Mouse (Mus musculus) adrenal gland, postnatal 10 days (tissue): ENCODE measurements at regions not wholly inside any gene's neighbourhood (a gene's known extent, or its start where the extent isn't known, plus 50 kb on each side); places are given as distances from the start of the nearest gene placed in this dataset.
A peak's percentile ranks its signal among the peaks of the same experiment; 100 is the strongest.

Experiments used
- DNase-seq: peaks from one replicate; pipeline ENCODE4 v3.0.0; 2021; ENCODE audit warnings: mixed read lengths

DNA sequence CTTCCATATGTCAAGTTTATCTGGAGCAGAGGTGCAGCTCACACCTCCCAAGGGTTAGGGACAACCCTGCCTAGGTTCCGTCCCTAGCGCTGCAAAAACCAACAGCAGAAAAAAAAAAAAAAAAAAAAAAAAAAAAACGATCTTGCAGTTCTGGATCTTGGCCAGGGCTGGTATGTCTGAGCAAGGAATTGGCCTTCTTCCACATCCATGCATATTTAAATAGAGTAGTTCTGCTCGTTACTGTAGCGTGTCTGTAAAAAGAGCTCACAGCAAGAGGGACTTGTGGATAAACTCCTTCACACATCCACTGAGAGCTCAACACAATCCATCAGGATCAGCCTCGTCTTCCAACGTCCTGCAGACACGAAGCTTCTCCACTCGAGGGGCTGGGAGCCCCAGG, 639.4 kb upstream of the Adam5 start:
- peak; percentile 28 for DNase-seq

DNA sequence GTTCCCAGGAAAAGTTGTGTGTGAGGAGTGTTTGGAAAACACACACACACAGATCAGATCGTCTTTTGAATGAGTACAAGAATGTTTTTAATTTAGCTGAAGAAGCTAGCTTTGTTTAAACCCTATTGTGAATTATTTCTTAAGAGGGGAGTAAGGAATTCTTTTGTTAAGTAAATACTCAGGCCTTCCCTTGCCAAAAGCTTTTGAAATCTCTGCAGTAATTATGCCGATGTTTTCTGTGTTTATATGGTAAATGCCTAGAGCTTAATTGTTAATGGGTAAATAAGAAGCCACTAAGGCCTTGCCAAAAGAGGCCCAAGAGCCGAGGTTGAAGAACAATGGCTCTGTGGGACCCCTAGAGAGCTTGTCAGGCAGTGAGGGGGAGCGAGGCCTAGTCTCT, 638.3 kb upstream of the Adam5 start:
- no peak for DNase-seq

DNA sequence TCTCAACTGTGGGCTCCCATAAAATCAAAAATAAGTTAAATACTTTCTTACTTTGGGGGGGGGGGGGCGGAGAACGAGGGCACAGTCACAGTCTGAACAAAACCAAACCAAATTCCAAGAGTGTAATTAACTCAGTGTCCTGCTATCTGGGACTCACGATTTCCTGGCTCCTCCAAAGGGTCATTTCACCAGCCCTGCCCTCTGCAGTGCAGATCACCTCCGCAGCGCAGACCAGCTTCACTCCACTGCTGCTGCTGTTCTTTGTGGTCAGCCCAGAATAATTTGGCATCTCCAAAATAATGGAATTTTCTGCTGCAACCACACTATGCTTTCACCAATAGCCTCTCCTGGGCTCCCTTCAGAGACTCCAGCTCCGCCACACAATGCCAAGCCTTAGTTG, 631.5 kb upstream of the Adam5 start:
- DNase-seq = no peak

DNA sequence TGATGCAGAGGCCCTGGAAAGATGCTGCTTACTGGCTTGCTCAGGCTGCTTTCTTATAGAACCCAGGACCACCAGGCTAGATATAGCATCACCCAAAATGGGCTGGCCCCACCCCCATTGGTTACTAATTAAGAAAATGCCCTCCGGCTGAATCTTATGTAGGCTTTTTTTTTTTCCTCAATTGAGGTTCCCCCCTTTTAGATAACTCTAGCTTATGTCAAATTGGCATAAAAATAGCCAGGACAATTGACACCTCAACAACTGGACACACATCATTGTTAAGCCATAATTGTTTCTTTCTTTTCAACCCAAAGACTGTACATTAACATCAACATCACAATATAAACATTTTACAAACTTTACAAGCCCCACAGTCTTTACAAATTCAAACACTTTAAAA, 630.8 kb upstream of the Adam5 start:
- no peak for DNase-seq

GRCm38 (mm10) chr8:25453826-25454225, 629.7 kb upstream of the Adam5 start:
- DNase-seq = no peak

- DNase-seq = no peak
Measured at GRCm38 (mm10) chr8:25450544-25450943, 626.4 kb upstream of the Adam5 start.

- DNase-seq = no peak
Measured at GRCm38 (mm10) chr8:25449590-25449989, 625.4 kb upstream of the Adam5 start.

DNA sequence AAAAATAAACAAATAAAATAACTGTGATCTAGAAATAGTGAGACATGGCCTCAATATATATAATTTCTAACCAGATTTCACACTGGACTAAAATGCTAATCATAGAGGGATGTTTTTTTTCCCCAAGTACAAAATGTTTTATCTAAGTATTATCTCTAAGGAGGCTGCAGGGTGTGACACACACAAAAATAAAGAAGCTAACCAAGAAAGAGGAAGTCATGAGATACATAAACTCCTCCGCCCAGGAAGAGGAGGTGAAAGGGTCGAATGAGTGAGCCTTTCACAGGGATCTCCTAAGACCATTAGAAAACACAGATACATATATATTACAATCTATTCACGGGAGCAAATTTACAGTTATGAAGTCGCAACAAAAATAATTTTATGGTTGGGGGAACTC, 623.7 kb upstream of the Adam5 start:
- DNase-seq = no peak

- DNase-seq = no peak
Measured at GRCm38 (mm10) chr8:25445968-25446367, 621.8 kb upstream of the Adam5 start.

GRCm38 (mm10) chr8:25445054-25445453, 620.9 kb upstream of the Adam5 start:
- no peak for DNase-seq

DNA sequence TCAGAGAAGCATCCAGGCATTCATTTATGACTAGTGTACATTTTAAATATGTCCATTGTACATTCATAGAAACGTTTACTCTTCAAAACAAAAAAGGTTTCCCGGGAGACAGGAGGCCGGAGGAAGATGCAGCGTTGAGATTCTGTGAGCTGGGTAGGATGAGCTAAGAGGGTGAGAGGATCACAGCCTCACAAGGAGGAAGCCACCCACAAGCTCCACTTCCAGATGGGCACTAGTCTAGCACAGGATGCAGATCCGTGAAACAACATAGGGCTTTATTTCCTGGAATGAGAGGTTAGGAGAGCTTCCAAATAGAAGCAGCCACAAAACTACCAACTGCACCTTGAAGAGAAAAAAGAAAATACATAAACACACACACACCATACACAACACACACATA, 619.4 kb upstream of the Adam5 start:
- no peak for DNase-seq

DNA sequence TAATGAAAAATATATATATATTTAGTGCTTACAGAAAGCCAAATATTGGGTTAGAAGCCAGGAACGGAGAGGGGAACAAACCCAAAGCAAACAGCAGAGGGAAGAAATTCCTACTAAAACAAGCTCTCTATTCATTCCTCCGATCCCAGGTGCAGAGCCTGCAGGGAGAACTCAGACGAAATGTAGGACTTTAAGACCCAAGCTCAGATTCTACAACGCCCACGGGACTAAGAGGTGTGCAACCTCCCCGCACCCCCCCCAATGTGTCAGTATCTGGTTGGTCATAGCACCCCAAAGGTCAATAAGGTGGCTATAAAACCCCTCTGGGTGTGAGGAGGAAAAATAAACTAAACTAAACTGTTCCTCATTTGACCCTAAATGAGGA, 616.9 kb upstream of the Adam5 start:
- DNase-seq = no peak

- peak; percentile 78 for DNase-seq
Measured at GRCm38 (mm10) chr8:25440391-25441056, 616.4 kb upstream of the Adam5 start.

- peak; percentile 54 for DNase-seq
Measured at GRCm38 (mm10) chr8:25439971-25440370, 615.8 kb upstream of the Adam5 start.

GRCm38 (mm10) chr8:25438021-25438620, 614.0 kb upstream of the Adam5 start:
- no peak for DNase-seq

DNA sequence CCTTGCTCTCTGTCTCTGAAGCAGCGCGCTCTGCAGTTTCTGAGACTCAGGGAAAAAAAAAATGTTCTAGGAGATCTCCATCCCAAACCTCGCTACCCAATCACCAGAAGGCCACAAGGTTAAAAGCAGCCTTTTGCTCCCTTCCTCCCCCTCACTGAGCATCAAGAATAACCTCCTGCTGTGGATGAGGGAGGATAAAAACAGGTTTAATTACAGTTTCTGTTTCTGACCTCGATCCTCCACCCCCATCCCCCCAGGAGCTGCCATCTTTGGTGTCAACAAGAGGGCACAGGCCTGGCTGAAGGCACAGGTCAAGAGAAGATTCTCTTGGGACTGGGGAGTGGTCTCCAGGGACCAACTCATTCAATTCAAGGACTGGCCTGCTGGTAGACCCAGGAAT, 613.0 kb upstream of the Adam5 start:
- DNase-seq = no peak

DNA sequence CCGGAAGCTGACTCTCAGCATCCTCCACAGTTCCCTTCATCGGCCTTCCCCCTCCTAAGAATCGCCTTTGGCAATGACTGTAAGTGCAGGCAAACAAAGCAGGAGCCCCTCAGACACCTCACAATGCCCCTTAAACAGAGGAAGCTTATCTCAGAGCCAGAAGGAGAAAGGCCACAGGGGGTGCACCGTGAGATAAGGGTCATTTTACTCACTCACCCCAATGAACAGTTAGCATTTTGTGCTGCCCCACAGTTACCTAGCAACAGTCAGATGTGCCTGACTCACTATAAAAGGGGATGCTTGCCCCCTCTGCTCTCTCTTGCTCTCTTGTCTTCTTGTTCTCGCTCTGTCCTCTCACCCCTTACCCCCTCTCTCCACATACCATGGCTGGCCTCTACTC, 606.4 kb upstream of the Adam5 start:
- DNase-seq = no peak

GRCm38 (mm10) chr8:25429846-25430482, 605.8 kb upstream of the Adam5 start:
- no peak for DNase-seq

- DNase-seq = peak; percentile 18
Measured at GRCm38 (mm10) chr8:25428761-25429160, 604.6 kb upstream of the Adam5 start.

GRCm38 (mm10) chr8:25426207-25426606, 602.0 kb upstream of the Adam5 start:
- DNase-seq = no peak

DNA sequence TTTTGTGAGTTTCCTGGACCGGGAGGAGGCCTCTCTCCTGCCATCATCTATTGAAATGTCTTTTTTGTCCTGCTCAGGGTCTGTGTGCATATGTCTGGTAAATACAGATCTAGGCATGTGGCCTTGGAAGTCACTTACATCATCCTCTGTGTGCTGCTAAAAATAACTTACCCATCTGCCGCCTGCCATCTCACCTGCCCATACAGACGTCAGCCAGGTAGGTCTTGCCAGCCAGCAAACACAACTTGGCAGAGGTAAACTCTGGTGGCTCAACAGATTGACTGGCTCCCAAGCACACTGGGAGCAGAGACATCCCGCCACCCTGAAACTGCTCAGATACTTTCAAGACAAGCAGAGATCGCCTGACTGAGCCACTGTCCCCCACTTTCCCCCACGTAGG, 597.3 kb upstream of the Adam5 start:
- DNase-seq = no peak

GRCm38 (mm10) chr8:25410536-25410935, 586.4 kb upstream of the Adam5 start:
- DNase-seq = no peak

DNA sequence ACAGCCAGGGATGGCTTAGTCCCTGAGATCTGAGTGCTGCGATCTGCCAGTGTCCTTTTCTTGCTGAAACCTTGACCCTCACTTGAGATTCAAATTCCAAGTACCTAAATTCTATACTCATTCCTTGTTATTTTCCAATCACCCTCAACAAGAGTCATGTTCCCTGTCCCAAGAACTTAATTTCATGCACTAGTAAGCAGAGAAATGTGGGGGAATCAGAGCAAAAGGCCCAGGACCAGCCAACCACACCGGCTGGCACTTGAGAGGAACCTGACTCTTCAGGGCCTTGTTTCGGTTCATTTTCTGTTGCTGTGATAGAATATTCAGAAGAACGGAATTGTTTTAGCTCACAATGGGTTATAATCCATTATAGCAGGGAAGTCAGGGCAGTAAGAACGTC, 583.7 kb upstream of the Adam5 start:
- no peak for DNase-seq

GRCm38 (mm10) chr8:25392766-25393166, 568.6 kb upstream of the Adam5 start:
- DNase-seq = no peak
